Mouse (Mus musculus): ENCODE data around the gene Alg13. TPM values are rescaled to one million over a fixed set of nuclear protein-coding genes. Genes with fewer than 3 reads are reported as not detected.

The Alg13 gene
- polyA plus RNA-seq, 1 experiment from 2014 or later: 11.0 TPM

- Histone ChIP-seq H3K4me2 (no peak overlapping the region), H3K9ac (no peak overlapping the region), H3K9me3 (no peaks in the 10 kb centered on the region), H3K27me3 (no peaks in the 10 kb centered on the region), H3K4me1 (replicated peaks) (no peaks in the 10 kb centered on the region), H3K36me3 (no peaks in the 10 kb centered on the region), H3K27ac (replicated peaks) (no peak overlapping the region), H3K4me3 (no peak overlapping the region)
- ATAC-seq (ENCODE audit: low read depth): no peak
Measured at GRCm38 (mm10) chrX:144338355-144338754, 20.8 kb downstream of the Alg13 start.

GRCm38 (mm10) chrX:144374196-144374595 lies 56.6 kb downstream of the Alg13 start:
- 89% methylated on average over 2 of the region's 2 CpGs for WGBS
- ATAC-seq (ENCODE audit: low read depth): no peak
- Histone ChIP-seq H3K9me3 (no peaks in the 10 kb centered on the region), H3K36me3 (no peaks in the 10 kb centered on the region), H3K27me3 (no peaks in the 10 kb centered on the region), H3K4me1 (replicated peaks) (no peaks in the 10 kb centered on the region), H3K27ac (replicated peaks) (no peak overlapping the region), H3K9ac (no peak overlapping the region), H3K4me2 (no peak overlapping the region), H3K4me3 (no peak overlapping the region)

- H3K9me3 ChIP-seq: no peaks in the 10 kb centered on the region
Measured at GRCm38 (mm10) chrX:144403526-144403925, 85.9 kb downstream of the Alg13 start.

GRCm38 (mm10) chrX:144408036-144408435 lies 90.4 kb downstream of the Alg13 start:
- ATAC-seq (ENCODE audit: low read depth): no peak
- no peaks in the 10 kb centered on the region for H3K36me3 ChIP-seq
- H3K4me3 ChIP-seq: no peak overlapping the region
- no peaks in the 10 kb centered on the region for H3K4me1 ChIP-seq (replicated peaks)
- no peak overlapping the region for H3K27ac ChIP-seq (replicated peaks)
- no peaks in the 10 kb centered on the region for H3K9me3 ChIP-seq
- 89% methylated on average over 5 of the region's 5 CpGs for WGBS
- no peaks in the 10 kb centered on the region for H3K27me3 ChIP-seq
- H3K4me2 ChIP-seq: no peak overlapping the region
- no peak overlapping the region for H3K9ac ChIP-seq

More at GRCm38 (mm10) chrX:144403526-144403925, 85.9 kb downstream of the Alg13 start:
- H3K4me2 ChIP-seq: no peak overlapping the region
- H3K27me3 ChIP-seq: no peaks in the 10 kb centered on the region
- no peak for ATAC-seq (ENCODE audit: low read depth)
- H3K4me1 ChIP-seq (replicated peaks): no peaks in the 10 kb centered on the region
- no peak overlapping the region for H3K4me3 ChIP-seq
- 35% methylated on average over 7 of the region's 7 CpGs for WGBS
- H3K9ac ChIP-seq: no peak overlapping the region
- no peaks in the 10 kb centered on the region for H3K36me3 ChIP-seq
- H3K27ac ChIP-seq (replicated peaks): no peak overlapping the region

- 73% methylated on average over 1 of the region's 1 CpGs for WGBS
- Histone ChIP-seq H3K27ac (replicated peaks) (no peak overlapping the region), H3K36me3 (no peaks in the 10 kb centered on the region), H3K4me2 (no peak overlapping the region), H3K4me3 (no peak overlapping the region), H3K4me1 (replicated peaks) (no peaks in the 10 kb centered on the region), H3K27me3 (no peaks in the 10 kb centered on the region), H3K9me3 (no peaks in the 10 kb centered on the region), H3K9ac (no peak overlapping the region)
- no peak for ATAC-seq (ENCODE audit: low read depth)
Measured at GRCm38 (mm10) chrX:144420259-144420658, 102.7 kb downstream of the Alg13 start.

GRCm38 (mm10) chrX:144421091-144421490 lies 103.5 kb downstream of the Alg13 start:
- no peaks in the 10 kb centered on the region for H3K9me3 ChIP-seq
- H3K4me1 ChIP-seq (replicated peaks): no peaks in the 10 kb centered on the region
- H3K4me2 ChIP-seq: no peak overlapping the region
- no peak overlapping the region for H3K9ac ChIP-seq
- H3K36me3 ChIP-seq: no peaks in the 10 kb centered on the region
- no peak for ATAC-seq (ENCODE audit: low read depth)
- WGBS: 90% methylated on average over 1 of the region's 1 CpGs
- no peak overlapping the region for H3K27ac ChIP-seq (replicated peaks)
- H3K4me3 ChIP-seq: no peak overlapping the region
- H3K27me3 ChIP-seq: no peaks in the 10 kb centered on the region

GRCm38 (mm10) chrX:144423848-144424247 lies 106.2 kb downstream of the Alg13 start:
- 77% methylated on average over 3 of the region's 3 CpGs for WGBS
- Histone ChIP-seq H3K4me1 (replicated peaks) (no peaks in the 10 kb centered on the region), H3K36me3 (no peaks in the 10 kb centered on the region), H3K9ac (no peak overlapping the region), H3K27me3 (no peaks in the 10 kb centered on the region), H3K4me2 (no peak overlapping the region), H3K9me3 (no peaks in the 10 kb centered on the region), H3K4me3 (no peak overlapping the region), H3K27ac (replicated peaks) (no peak overlapping the region)
- ATAC-seq (ENCODE audit: low read depth): no peak

Small RNA genes within 50 kb of the gene (microRNA-seq; reads per million reads assigned to microRNA genes)
- not detected for gene Mir680-2

Other genes with a start within 250 kb of the Alg13 start
- 4.9 and 5.5 TPM in 2 replicates for gene A730046J19Rik, start 164.1 kb upstream of the Alg13 start, polyA plus RNA-seq (2015; fragmentation: Nextera tagmentation; extraction: Ambion mirVana)
- gene Trpc5os, start 138.8 kb downstream of the Alg13 start, polyA plus RNA-seq (2015; fragmentation: Nextera tagmentation; extraction: Ambion mirVana): 0.06 TPM in 1 of 2 replicates, not detected in the other

All from neural tube, embryonic 13.5 days (tissue).